Mouse (Mus musculus) kidney, postnatal 0 days (tissue): ENCODE results near the gene Tmem50a. TPM values are rescaled to one million over a fixed set of nuclear protein-coding genes. Genes with fewer than 3 reads are reported as not detected.

ENCODE experiments used
- ATAC-seq: fragments of 200-750 bp; cut with Nextera tagmentation; replicated peaks from 2 replicates; pipeline ENCODE4 v1.8.0; 2017; ENCODE audit warnings: low read depth, moderate number of reproducible peaks, moderate TSS enrichment, moderate library complexity; ENCODE audit not compliant: low FRiP score
- DNase-seq: peaks from one replicate; pipeline ENCODE4 v3.0.0-alpha.2; 2016; ENCODE audit warnings: low spot score
- H3K27ac ChIP-seq: fragments of 300-500 bp; sonication (generic); 2 replicates; pipeline ENCODE4 v1.5.1; 2014; ENCODE audit warnings: mild to moderate bottlenecking
- H3K27me3 ChIP-seq: fragments of 300-500 bp; sonication (generic); 2 replicates; pipeline ENCODE4 v1.6.1; 2014; ENCODE audit warnings: low read length, mixed read lengths; ENCODE audit not compliant: insufficient read depth
- H3K36me3 ChIP-seq: fragments of 300-500 bp; sonication (generic); 2 replicates; pipeline ENCODE4 v1.6.1; 2014; ENCODE audit warnings: low read length, mixed read lengths; ENCODE audit not compliant: insufficient read depth
- H3K4me1 ChIP-seq: fragments of 300-500 bp; sonication (generic); replicated peaks from 2 replicates; pipeline ENCODE4 v1.6.1; 2014; ENCODE audit warnings: antibody characterized with exemption, low read length, mixed read lengths; ENCODE audit not compliant: insufficient read depth
- H3K4me2 ChIP-seq: fragments of 300-500 bp; sonication (generic); 2 replicates; pipeline ENCODE4 v1.6.1; 2014; ENCODE audit warnings: mild to moderate bottlenecking, low read length, moderate library complexity, mixed read lengths
- H3K4me3 ChIP-seq: fragments of 300-500 bp; sonication (generic); replicated peaks from 2 replicates; pipeline ENCODE4 v1.5.1; 2014; ENCODE audit warnings: low read depth, low read length
- H3K9ac ChIP-seq: fragments of 300-500 bp; sonication (generic); 2 replicates; pipeline ENCODE4 v1.6.1; 2014; ENCODE audit warnings: low read depth, low read length
- H3K9me3 ChIP-seq: fragments of 300-500 bp; sonication (generic); replicated peaks from 2 replicates; pipeline ENCODE4 v1.6.1; 2016; ENCODE audit warnings: low read length, inconsistent platforms, mixed read lengths
- CTCF ChIP-seq: IDR thresholded peaks from 2 replicates; pipeline ENCODE4 v1.5.1; 2016; ENCODE audit warnings: antibody characterized with exemption, low read depth, mild to moderate bottlenecking, moderate library complexity
- WGBS: fragments of 180-500 bp; shearing (Covaris S2); extraction: QIAGEN DNeasy Blood & Tissue Kit; methylation state at CpG from one replicate; pipeline ENCODE4 v1.1.7; 2014; 5-methylcytosine and 5-hydroxymethylcytosine counted together
- polyA plus RNA-seq: library from polyadenylated mRNA; unstranded; fragments of >200 nt; fragmentation: Nextera tagmentation; extraction: Ambion mirVana; gene quantifications from 2 replicates; pipeline ENCODE4 v1.2.1, GENCODE M21; 2015

The Tmem50a gene
- polyA plus RNA-seq, 1 experiment from 2014 or later = 169 TPM

DNA sequence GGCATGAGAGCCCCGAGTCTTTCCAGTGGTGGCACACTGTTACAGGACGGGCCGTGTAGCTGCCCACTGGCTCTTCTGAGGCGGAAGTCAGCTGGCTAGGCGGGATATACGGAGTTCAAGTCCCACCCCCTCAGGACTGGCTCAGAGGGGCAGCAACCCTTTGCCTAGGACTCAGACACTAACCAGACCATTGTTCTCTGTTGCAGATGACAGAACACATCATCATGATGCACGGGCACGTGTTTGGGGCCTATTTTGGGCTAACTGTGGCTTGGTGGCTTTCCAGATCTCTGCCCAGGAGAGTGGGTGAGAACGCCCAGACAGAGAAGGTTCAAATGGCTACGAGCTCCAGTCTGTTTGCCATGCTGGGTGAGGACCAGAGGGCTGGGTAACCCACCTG lies 31.0 kb downstream of the Tmem50a start:
- Histone ChIP-seq H3K4me2 (no peak overlapping the region), H3K4me1 (no peaks in the 10 kb centered on the region), H3K4me3 (no peak overlapping the region), H3K27me3 (no peaks in the 10 kb centered on the region), H3K9ac (no peak overlapping the region), H3K9me3 (no peaks in the 10 kb centered on the region), H3K27ac (no peak overlapping the region), H3K36me3 (no peaks in the 10 kb centered on the region)
- no peak for DNase-seq
- ATAC-seq = no peak
- no peak for TF ChIP-seq CTCF
- 88% methylated on average over 10 of the region's 10 CpGs for WGBS

DNA sequence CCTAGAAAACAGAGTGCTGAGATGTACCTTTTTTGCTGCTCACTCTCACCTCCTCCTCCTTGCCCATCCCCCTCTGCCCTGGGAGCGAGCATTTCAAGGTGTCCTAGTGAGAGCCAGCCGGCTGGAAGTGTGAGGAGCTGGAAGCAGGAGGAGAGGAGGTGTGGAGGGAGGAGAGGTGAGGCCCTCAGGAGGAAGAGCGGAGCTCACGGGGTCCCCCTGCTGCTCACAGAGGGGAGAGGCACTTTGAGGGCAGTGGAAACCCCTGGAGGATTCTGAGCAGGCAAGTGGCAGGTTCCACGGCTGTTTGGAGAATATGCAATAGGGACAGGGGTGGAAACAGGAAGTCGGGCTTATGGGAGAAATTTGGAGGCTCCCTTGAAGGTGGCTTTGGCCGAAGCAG lies 31.6 kb downstream of the Tmem50a start:
- Histone ChIP-seq H3K4me2 (no peak overlapping the region), H3K27me3 (no peaks in the 10 kb centered on the region), H3K9ac (no peak overlapping the region), H3K4me3 (no peak overlapping the region), H3K36me3 (no peaks in the 10 kb centered on the region), H3K27ac (no peak overlapping the region), H3K9me3 (no peaks in the 10 kb centered on the region), H3K4me1 (no peaks in the 10 kb centered on the region)
- ATAC-seq (no peak), DNase-seq (peak; percentile 57)
- WGBS = 29% methylated on average over 7 of the region's 7 CpGs
- peak; percentile 68 for TF ChIP-seq CTCF

DNA sequence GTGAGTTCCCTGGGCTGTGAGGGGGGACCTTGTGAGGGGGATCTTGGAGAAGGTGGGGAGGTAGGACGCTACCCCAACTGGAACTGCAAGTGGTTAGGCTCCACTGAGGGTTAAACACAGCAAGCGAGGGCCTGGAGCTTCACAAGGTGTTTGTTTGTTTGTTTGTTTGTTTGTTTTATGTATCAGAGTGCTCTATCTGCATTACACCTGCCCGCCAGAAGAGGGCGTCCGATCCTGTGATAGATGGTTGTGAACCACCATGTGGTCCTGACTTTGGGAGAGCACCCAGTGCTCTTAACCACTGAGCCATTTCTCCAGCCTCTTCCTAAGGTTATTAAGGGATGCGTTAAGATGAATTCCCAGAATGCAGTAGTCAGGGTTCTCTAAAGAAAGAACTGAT lies 34.8 kb downstream of the Tmem50a start:
- peak overlapping the region; percentile 52 for H3K4me2 ChIP-seq
- no peak overlapping the region for H3K9ac ChIP-seq
- H3K9me3 ChIP-seq = no peaks in the 10 kb centered on the region
- peak; percentile 57; the same call in 1 of the 2 replicates for TF ChIP-seq CTCF
- H3K27me3 ChIP-seq = no peaks in the 10 kb centered on the region
- no peak overlapping the region for H3K27ac ChIP-seq
- H3K36me3 ChIP-seq = no peaks in the 10 kb centered on the region
- DNase-seq (no peak), ATAC-seq (no peak)
- WGBS = 42% methylated on average over 6 of the region's 6 CpGs
- no peaks in the 10 kb centered on the region for H3K4me1 ChIP-seq
- H3K4me3 ChIP-seq = peak overlapping the region; percentile 10; the same call in 1 of the 2 replicates

DNA sequence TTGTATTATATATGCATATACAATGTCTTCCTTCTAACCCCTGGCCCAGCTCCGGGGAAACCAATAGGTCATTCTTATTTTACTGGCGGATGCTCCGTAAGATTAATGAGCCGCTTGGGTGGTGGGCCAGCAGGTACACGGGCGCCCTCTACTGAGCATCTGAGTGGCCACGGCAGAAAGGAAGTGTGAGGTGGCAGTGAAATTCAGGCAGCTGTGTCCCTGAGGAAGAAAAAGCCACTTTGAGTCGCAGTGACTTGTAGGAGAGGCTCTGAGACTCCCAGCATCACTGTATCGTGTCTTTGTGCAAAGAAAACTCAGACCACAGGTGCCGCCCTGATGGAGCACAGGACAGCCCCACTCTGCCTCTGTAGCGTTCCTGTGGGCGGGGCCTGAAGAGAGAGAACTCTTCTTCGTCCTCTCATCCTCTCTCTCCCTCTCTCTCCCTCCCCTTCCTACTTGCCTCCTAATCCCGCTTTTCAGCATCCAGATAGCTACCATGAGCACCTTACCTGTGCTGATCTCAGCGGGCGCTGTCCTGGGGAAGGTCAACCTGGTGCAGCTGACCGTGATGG lies 35.3 kb downstream of the Tmem50a start:
- H3K27me3 ChIP-seq = no peaks in the 10 kb centered on the region
- H3K9ac ChIP-seq = no peak overlapping the region
- DNase-seq = peak; percentile 88
- H3K4me3 ChIP-seq = peak overlapping the region; percentile 10
- H3K4me2 ChIP-seq = peak overlapping the region; percentile 52
- TF ChIP-seq CTCF = peak; percentile 87
- H3K4me1 ChIP-seq = no peaks in the 10 kb centered on the region
- 0 out of 2 replicates have a peak, but pooled peaks have one; percentile 40 for ATAC-seq
- WGBS = 5% methylated on average over 17 of the region's 17 CpGs
- H3K27ac ChIP-seq = no peak overlapping the region
- H3K9me3 ChIP-seq = no peaks in the 10 kb centered on the region
- H3K36me3 ChIP-seq = no peaks in the 10 kb centered on the region

DNA sequence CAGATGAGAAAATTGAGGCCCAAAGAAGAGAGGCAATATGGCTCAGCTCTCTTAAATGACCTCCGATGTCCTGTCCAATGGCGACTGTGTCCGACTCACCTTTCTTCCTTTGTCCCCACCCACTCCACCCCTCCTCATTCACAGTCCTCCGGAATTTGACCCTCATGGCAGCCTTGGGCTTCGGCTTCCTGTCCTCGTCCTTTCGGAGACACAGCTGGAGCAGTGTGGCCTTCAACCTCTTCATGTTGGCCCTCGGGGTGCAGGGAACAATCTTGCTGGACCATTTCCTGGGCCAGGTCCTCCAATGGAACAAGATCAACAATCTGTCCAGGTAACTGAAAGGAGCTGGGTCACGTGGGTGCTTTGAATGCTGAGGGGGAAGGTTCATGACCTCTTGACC lies 38.7 kb downstream of the Tmem50a start:
- Histone ChIP-seq H3K36me3 (no peaks in the 10 kb centered on the region), H3K9me3 (no peaks in the 10 kb centered on the region), H3K4me2 (no peak overlapping the region), H3K4me1 (no peaks in the 10 kb centered on the region), H3K27me3 (no peaks in the 10 kb centered on the region), H3K4me3 (no peak overlapping the region), H3K9ac (no peak overlapping the region), H3K27ac (no peak overlapping the region)
- no peak for ATAC-seq
- DNase-seq = no peak
- TF ChIP-seq CTCF = no peak
- WGBS = 73% methylated on average over 9 of the region's 9 CpGs

DNA sequence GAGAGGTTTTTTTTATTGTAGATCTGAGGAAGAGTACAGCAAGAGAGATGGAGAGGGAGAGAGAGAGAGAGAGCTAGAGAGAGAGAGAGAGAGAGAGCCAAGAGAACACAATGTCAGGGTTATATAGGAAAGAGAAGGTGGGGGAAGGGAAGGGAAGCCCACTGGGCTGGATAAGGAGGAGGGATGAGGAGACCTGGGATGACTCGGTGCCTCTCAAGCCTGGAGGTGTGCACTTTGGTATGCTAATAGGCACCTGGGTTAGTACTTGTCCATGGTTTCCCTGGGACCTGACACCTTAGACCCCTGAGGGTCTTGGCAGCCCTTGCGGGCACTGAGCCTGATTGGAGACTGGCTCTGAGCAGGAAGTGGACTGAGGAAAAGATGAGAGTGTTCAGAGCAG lies 42.9 kb downstream of the Tmem50a start:
- no peak overlapping the region for H3K9ac ChIP-seq
- no peak for TF ChIP-seq CTCF
- 55% methylated on average over 2 of the region's 2 CpGs for WGBS
- H3K4me3 ChIP-seq = no peak overlapping the region
- H3K36me3 ChIP-seq = no peaks in the 10 kb centered on the region
- H3K27ac ChIP-seq = no peak overlapping the region
- peaks cover 5% of the 10 kb centered on the region; the same call in 1 of the 2 replicates for H3K27me3 ChIP-seq
- H3K4me1 ChIP-seq = peaks cover 6% of the 10 kb centered on the region
- no peak overlapping the region for H3K4me2 ChIP-seq
- no peaks in the 10 kb centered on the region for H3K9me3 ChIP-seq
- DNase-seq = no peak
- ATAC-seq = no peak

DNA sequence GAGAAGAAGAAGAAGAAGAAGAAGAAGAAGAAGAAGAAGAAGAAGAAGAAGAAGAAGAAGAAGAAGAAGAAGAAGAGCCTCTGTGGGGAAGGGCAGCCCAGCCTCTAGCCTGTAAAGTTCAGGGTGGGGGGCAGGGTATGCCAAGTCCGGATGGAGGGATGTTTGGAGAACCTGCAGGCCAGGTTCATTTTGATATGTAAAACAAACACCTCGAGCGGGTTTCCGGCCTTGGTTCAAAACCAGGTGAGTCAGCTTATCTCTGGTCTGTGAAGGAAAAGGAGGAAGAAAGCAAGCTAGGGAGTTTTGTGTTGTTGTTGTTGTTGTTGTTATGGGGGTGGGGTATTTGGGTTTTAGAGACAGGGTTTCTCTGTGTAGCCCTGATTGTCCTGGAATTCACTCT lies 43.3 kb downstream of the Tmem50a start:
- DNase-seq (no peak), ATAC-seq (no peak)
- Histone ChIP-seq H3K9ac (no peak overlapping the region), H3K9me3 (no peaks in the 10 kb centered on the region), H3K27me3 (peaks cover 5% of the 10 kb centered on the region; the same call in 1 of the 2 replicates), H3K27ac (no peak overlapping the region), H3K4me1 (peaks cover 6% of the 10 kb centered on the region), H3K4me3 (no peak overlapping the region), H3K36me3 (no peaks in the 10 kb centered on the region), H3K4me2 (no peak overlapping the region)
- no peak for TF ChIP-seq CTCF
- WGBS = 47% methylated on average over 4 of the region's 4 CpGs
